Mouse (Mus musculus) c-Kit-positive CD71-positive TER-119-positive erythroid progenitor cells, embryonic 14.5 days (primary cell): Measurements from ENCODE around the gene Amacr.
"Not testable (repeated sequence)": the region's sequence is repeated elsewhere in the genome, so short reads cannot be mapped to it uniquely, and the experiment has no call there.

Experiments used
- DNase-seq: peaks from one replicate; pipeline ENCODE4 v3.0.0-alpha.2; 2013; ENCODE audit warnings: low spot score

The Amacr gene

GRCm38 (mm10) chr15:10981377-10982063, at the start of gene Amacr:
Gene Amacr, plus strand, starts transcription at chr15:10981756.
- DNase-seq = peak; percentile 76

GRCm38 (mm10) chr15:10933930-10934329, 47.6 kb upstream of the Amacr start:
- DNase-seq = no peak

GRCm38 (mm10) chr15:10940148-10941108, 41.1 kb upstream of the Amacr start:
- no peak for DNase-seq

GRCm38 (mm10) chr15:10941901-10942300, 39.7 kb upstream of the Amacr start:
- DNase-seq = no peak

GRCm38 (mm10) chr15:10947852-10948251, 33.7 kb upstream of the Amacr start:
- DNase-seq = no peak

- DNase-seq = no peak
Measured at GRCm38 (mm10) chr15:10951951-10952759, 29.4 kb upstream of the Amacr start, which contains the start of gene C1qtnf3. Gene C1qtnf3, plus strand, starts transcription at chr15:10952332.

GRCm38 (mm10) chr15:10952760-10953305, 28.7 kb upstream of the Amacr start:
- DNase-seq = no peak

- no peak for DNase-seq
Measured at GRCm38 (mm10) chr15:10953465-10953864, 28.1 kb upstream of the Amacr start.

- DNase-seq = no peak
Measured at GRCm38 (mm10) chr15:10954381-10955016, 27.1 kb upstream of the Amacr start.

GRCm38 (mm10) chr15:10955156-10955555, 26.4 kb upstream of the Amacr start:
- no peak for DNase-seq

- no peak for DNase-seq
Measured at GRCm38 (mm10) chr15:10956706-10957105, 24.9 kb upstream of the Amacr start.

- no peak for DNase-seq
Measured at GRCm38 (mm10) chr15:10959277-10960026, 22.1 kb upstream of the Amacr start.

- DNase-seq = no peak
Measured at GRCm38 (mm10) chr15:10960267-10960666, 21.3 kb upstream of the Amacr start.

GRCm38 (mm10) chr15:10962601-10963000, 19.0 kb upstream of the Amacr start:
- DNase-seq = no peak

- no peak for DNase-seq
Measured at GRCm38 (mm10) chr15:10969439-10969838, 12.1 kb upstream of the Amacr start.

- DNase-seq = no peak
Measured at GRCm38 (mm10) chr15:10970777-10971176, 10.8 kb upstream of the Amacr start.

GRCm38 (mm10) chr15:10977151-10977550, 4.4 kb upstream of the Amacr start:
- DNase-seq = no peak

GRCm38 (mm10) chr15:10980712-10981111, 844 bp upstream of the Amacr start:
- DNase-seq = no peak

- no peak for DNase-seq
Measured at GRCm38 (mm10) chr15:10982064-10982435, 494 bp downstream of the Amacr start.

- no peak for DNase-seq
Measured at GRCm38 (mm10) chr15:10985756-10986155, 4.2 kb downstream of the Amacr start.

- DNase-seq = not testable (repeated sequence)
Measured at GRCm38 (mm10) chr15:10986477-10986876, 4.9 kb downstream of the Amacr start.
